ENCODE assay signal across 7 mouse cellular contexts in the genomic region with DNA sequence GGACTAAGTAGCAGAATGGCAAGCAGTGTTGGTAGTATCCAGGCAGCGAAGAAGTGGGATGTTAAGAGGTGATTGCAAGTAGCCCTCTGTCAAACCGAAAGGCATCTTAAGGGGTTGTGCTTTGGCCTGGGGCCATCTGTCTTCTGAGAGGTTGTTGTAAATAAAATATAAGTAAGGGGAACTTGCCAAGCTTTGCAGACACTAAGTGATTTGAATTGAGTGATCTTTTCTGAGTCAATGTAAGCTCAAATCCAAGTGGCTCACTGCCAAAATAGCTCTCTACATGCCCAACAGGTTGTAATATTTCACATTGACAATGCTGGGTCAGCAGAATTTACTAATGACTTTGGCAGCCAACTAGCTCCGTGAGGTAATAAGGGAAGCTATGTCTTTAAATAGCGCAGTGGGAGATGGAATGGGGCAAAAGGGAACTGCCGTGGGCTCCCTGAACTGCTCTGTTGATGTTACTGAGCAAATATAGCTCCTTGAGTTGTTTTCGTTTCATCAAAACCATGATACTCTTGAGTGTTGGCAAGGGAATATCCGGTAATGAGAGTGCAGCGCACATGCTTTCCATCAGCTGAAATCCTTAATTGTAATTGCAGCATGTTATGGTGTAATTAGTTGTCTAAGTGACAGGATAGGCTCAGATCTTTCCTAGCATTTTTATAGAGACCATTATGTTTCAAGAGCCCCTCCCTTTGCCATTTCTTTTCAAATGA.
DNase-seq lines count a peak whose midpoint lies in the region; ATAC-seq and TF ChIP-seq lines count a peak whose summit lies in the region.

No protein-coding gene starts in this region.

- H3K27ac ChIP-seq in hindbrain, embryonic 14.5 days: no peak overlapping the region
- no peak overlapping the region for H3K27ac ChIP-seq in hindbrain, embryonic 12.5 days
- H3K27ac ChIP-seq in kidney, postnatal 0 days: no peak overlapping the region
- H3K27ac ChIP-seq in liver, embryonic 11.5 days (ENCODE audit: low read depth, low read length): no peak overlapping the region

- H3K9me3 ChIP-seq in hindbrain, embryonic 14.5 days (ENCODE audit: control insufficient read depth, low read length): no peaks in the 10 kb centered on the region
- no peaks in the 10 kb centered on the region for H3K9me3 ChIP-seq in hindbrain, embryonic 12.5 days (replicated peaks)
- H3K9me3 ChIP-seq in kidney, postnatal 0 days (replicated peaks; ENCODE audit: low read length): no peaks in the 10 kb centered on the region
- no peaks in the 10 kb centered on the region for H3K9me3 ChIP-seq in liver, embryonic 11.5 days (ENCODE audit: control insufficient read depth, low read length)

- H3K4me2 ChIP-seq in hindbrain, embryonic 14.5 days (replicated peaks): no peak overlapping the region
- no peak overlapping the region for H3K4me2 ChIP-seq in hindbrain, embryonic 12.5 days (replicated peaks)
- H3K4me2 ChIP-seq in kidney, postnatal 0 days (ENCODE audit: low read length): no peak overlapping the region
- H3K4me2 ChIP-seq in liver, embryonic 11.5 days: no peak overlapping the region

- no peak overlapping the region for H3K9ac ChIP-seq in hindbrain, embryonic 14.5 days
- H3K9ac ChIP-seq in hindbrain, embryonic 12.5 days: no peak overlapping the region
- no peak overlapping the region for H3K9ac ChIP-seq in kidney, postnatal 0 days (ENCODE audit: low read depth, low read length)
- no peak overlapping the region for H3K9ac ChIP-seq in liver, embryonic 11.5 days (ENCODE audit: low read depth, low read length)

- ATAC-seq in hindbrain, embryonic 14.5 days (ENCODE audit: low FRiP score): peak; percentile 79
- ATAC-seq in hindbrain, embryonic 12.5 days (ENCODE audit: low FRiP score): no peak
- no peak for ATAC-seq in kidney, postnatal 0 days (replicated peaks; ENCODE audit: low FRiP score, low read depth)
- ATAC-seq in granulocyte monocyte progenitor cell, adult 5-6 weeks (replicated peaks; ENCODE audit: poor library complexity, severe bottlenecking): no peak
- ATAC-seq in liver, embryonic 11.5 days (replicated peaks; ENCODE audit: low FRiP score): no peak

- no peaks in the 10 kb centered on the region for H3K4me1 ChIP-seq in hindbrain, embryonic 14.5 days (replicated peaks; ENCODE audit: control insufficient read depth, insufficient read depth, low read length)
- no peaks in the 10 kb centered on the region for H3K4me1 ChIP-seq in hindbrain, embryonic 12.5 days
- H3K4me1 ChIP-seq in kidney, postnatal 0 days (replicated peaks; ENCODE audit: insufficient read depth, low read length): no peaks in the 10 kb centered on the region
- H3K4me1 ChIP-seq in liver, embryonic 11.5 days (replicated peaks; ENCODE audit: control insufficient read depth, insufficient read depth, low read length): no peaks in the 10 kb centered on the region

- 52% methylated on average over 8 of the region's 8 CpGs for WGBS in hindbrain, embryonic 14.5 days
- 72% methylated on average over 8 of the region's 8 CpGs for WGBS in hindbrain, embryonic 12.5 days
- 39% methylated on average over 8 of the region's 8 CpGs for WGBS in kidney, postnatal 0 days
- 71% methylated on average over 8 of the region's 8 CpGs for WGBS in liver, embryonic 11.5 days

- DNase-seq in hindbrain, embryonic 14.5 days (ENCODE audit: low spot score): peak; percentile 71
- peak; percentile 16 for DNase-seq in right cerebral cortex, postnatal 4 days
- no peak for DNase-seq in right cerebral cortex, adult 18-20 months
- DNase-seq in kidney, postnatal 0 days (ENCODE audit: low spot score): peak; percentile 26
- no peak for DNase-seq in liver, embryonic 11.5 days (ENCODE audit: low spot score)

- no peaks in the 10 kb centered on the region for H3K36me3 ChIP-seq in hindbrain, embryonic 14.5 days (replicated peaks; ENCODE audit: control insufficient read depth, insufficient read depth)
- H3K36me3 ChIP-seq in hindbrain, embryonic 12.5 days: no peaks in the 10 kb centered on the region
- H3K36me3 ChIP-seq in kidney, postnatal 0 days (ENCODE audit: insufficient read depth, low read length): no peaks in the 10 kb centered on the region
- H3K36me3 ChIP-seq in liver, embryonic 11.5 days (ENCODE audit: control insufficient read depth, insufficient read depth, low read length): no peaks in the 10 kb centered on the region

- no peak for TF ChIP-seq CTCF in kidney, postnatal 0 days (IDR thresholded peaks at IDR 0.05; ENCODE audit: low read depth)

- H3K27me3 ChIP-seq in hindbrain, embryonic 14.5 days (ENCODE audit: control insufficient read depth, insufficient read depth, low read length): no peaks in the 10 kb centered on the region
- no peaks in the 10 kb centered on the region for H3K27me3 ChIP-seq in hindbrain, embryonic 12.5 days
- H3K27me3 ChIP-seq in kidney, postnatal 0 days (ENCODE audit: insufficient read depth, low read length): no peaks in the 10 kb centered on the region
- H3K27me3 ChIP-seq in liver, embryonic 11.5 days (replicated peaks; ENCODE audit: control insufficient read depth, insufficient read depth, low read length): no peaks in the 10 kb centered on the region

- H3K4me3 ChIP-seq in hindbrain, embryonic 14.5 days (replicated peaks; ENCODE audit: low read length): no peak overlapping the region
- H3K4me3 ChIP-seq in hindbrain, embryonic 12.5 days: no peak overlapping the region
- H3K4me3 ChIP-seq in kidney, postnatal 0 days (replicated peaks; ENCODE audit: low read depth, low read length): no peak overlapping the region
- H3K4me3 ChIP-seq in liver, embryonic 11.5 days (ENCODE audit: low read depth, low read length): no peak overlapping the region

Comparison
In these comparisons a context has a peak if more than half of its experiments do, and no peak if none do; other contexts are left out.
1. DNase-seq: peak in hindbrain, embryonic 14.5 days (single experiment), right cerebral cortex, postnatal 4 days (single experiment) and kidney, postnatal 0 days (single experiment); none in right cerebral cortex, adult 18-20 months (single experiment) and liver, embryonic 11.5 days (single experiment).